Mouse (Mus musculus) liver, embryonic 14.5 days (tissue): ENCODE measurements around the gene Dclre1c. TPM values are rescaled to one million over a fixed set of nuclear protein-coding genes. Genes with fewer than 3 reads are reported as not detected.

Source experiments
- ATAC-seq: fragments of 200-750 bp; cut with Nextera tagmentation; 2 replicates; pipeline ENCODE4 v1.8.0; 2017; ENCODE audit warnings: moderate number of reproducible peaks, mild to moderate bottlenecking, moderate library complexity; ENCODE audit not compliant: insufficient read depth
- DNase-seq, 3 experiments: peaks; one replicate each; pipeline ENCODE4 v3.0.0-alpha.2; 2012 to 2013; ENCODE audit warnings: low read depth in 3 of 3, low spot score in 3 of 3
- H3K27ac ChIP-seq: fragments of 300-500 bp; sonication (generic); 2 replicates; pipeline ENCODE4 v1.5.1; 2014; ENCODE audit warnings: moderate library complexity, mild to moderate bottlenecking, control low read depth, inconsistent platforms
- H3K27me3 ChIP-seq: fragments of 300-500 bp; sonication (generic); 2 replicates; pipeline ENCODE4 v1.6.1; 2014; ENCODE audit warnings: mild to moderate bottlenecking, low read length, moderate library complexity; ENCODE audit not compliant: control insufficient read depth, insufficient read depth
- H3K36me3 ChIP-seq: fragments of 300-500 bp; sonication (generic); replicated peaks from 2 replicates; pipeline ENCODE4 v1.6.1; 2014; ENCODE audit warnings: low read depth; ENCODE audit not compliant: control insufficient read depth, insufficient read depth
- H3K4me1 ChIP-seq, 2 experiments: fragments of 200-500 bp in 1 of 2; fragments of 300-500 bp in 1 of 2; sonication (generic) in 1 of 2; replicated peaks; 2 replicates each; pipeline ENCODE4 v1.6.1; 2012 to 2014; ENCODE audit warnings: antibody characterized with exemption in 1 of 2, inconsistent platforms in 1 of 2, low read length in 1 of 2; ENCODE audit not compliant: control insufficient read depth in 2 of 2, insufficient read depth in 2 of 2
- H3K4me2 ChIP-seq: fragments of 300-500 bp; sonication (generic); 2 replicates; pipeline ENCODE4 v1.6.1; 2014; ENCODE audit warnings: low read depth, mild to moderate bottlenecking, control low read depth, moderate library complexity
- H3K4me3 ChIP-seq, 2 experiments: fragments of 200-500 bp in 1 of 2; fragments of 300-500 bp in 1 of 2; sonication (generic) in 1 of 2; 2 replicates each; pipeline ENCODE4 v1.5.1; 2012 to 2014; ENCODE audit warnings: low read depth in 2 of 2, low read length in 2 of 2, mild to moderate bottlenecking in 2 of 2, control low read depth in 1 of 2, inconsistent platforms in 1 of 2, moderate library complexity in 1 of 2; ENCODE audit not compliant: insufficient read depth in 1 of 2
- H3K9ac ChIP-seq: fragments of 300-500 bp; sonication (generic); replicated peaks from 2 replicates; pipeline ENCODE4 v1.6.1; 2014; ENCODE audit warnings: mild to moderate bottlenecking, control low read depth, moderate library complexity
- H3K9me3 ChIP-seq: fragments of 300-500 bp; sonication (generic); 2 replicates; pipeline ENCODE4 v1.6.1; 2016; ENCODE audit warnings: low read length, mixed read lengths; ENCODE audit not compliant: control insufficient read depth
- CTCF ChIP-seq: IDR thresholded peaks from 2 replicates; pipeline ENCODE4 v1.5.1; 2016; ENCODE audit warnings: antibody characterized with exemption, low read depth, control low read depth
- EP300 ChIP-seq: IDR thresholded peaks from 2 replicates; pipeline ENCODE4 v1.6.1; 2016; ENCODE audit warnings: antibody characterized with exemption, low read depth
- WGBS: fragments of 180-500 bp; shearing (Covaris S2); extraction: QIAGEN DNeasy Blood & Tissue Kit; methylation state at CpG from one replicate; pipeline ENCODE4 v1.1.7; 2014; ENCODE audit not compliant: insufficient replicate concordance; 5-methylcytosine and 5-hydroxymethylcytosine counted together
- polyA plus RNA-seq, 2 experiments: library from polyadenylated mRNA; depleted of rRNA in 1 of 2; stranded (reverse) in 1 of 2; unstranded in 1 of 2; fragments of >200 nt; fragmentation: Nextera tagmentation in 1 of 2; extraction: Ambion mirVana in 1 of 2; gene quantifications; 2 replicates each; pipeline versions ENCODE4 v1.2.1 to v1.2.3; 2012 to 2014

Dclre1c gene
- polyA plus RNA-seq, 2 experiments: 3.0 to 4.6 TPM

GRCm38 (mm10) chr2:3444206-3444605, 20.3 kb downstream of the Dclre1c start:
- no peak overlapping the region for H3K4me2 ChIP-seq
- DNase-seq (no peak), ATAC-seq (no peak)
- no peak overlapping the region for H3K9ac ChIP-seq
- TF ChIP-seq CTCF: no peak
- no peak for TF ChIP-seq EP300
- no peaks in the 10 kb centered on the region for H3K27me3 ChIP-seq
- no peaks in the 10 kb centered on the region for H3K9me3 ChIP-seq
- H3K27ac ChIP-seq: no peak overlapping the region
- no peaks in the 10 kb centered on the region for H3K4me1 ChIP-seq
- no peak overlapping the region for H3K4me3 ChIP-seq
- peaks cover 2% of the 10 kb centered on the region for H3K36me3 ChIP-seq
- 70% methylated on average over 7 of the region's 7 CpGs for WGBS

- TF ChIP-seq CTCF (no peak), EP300 (no peak)
- DNase-seq (no peak), ATAC-seq (no peak)
- Histone ChIP-seq H3K9ac (no peak overlapping the region), H3K9me3 (no peaks in the 10 kb centered on the region), H3K36me3 (peaks cover 2% of the 10 kb centered on the region; the same call in 1 of the 2 replicates), H3K27ac (no peak overlapping the region), H3K4me3 (no peak overlapping the region), H3K4me2 (no peak overlapping the region), H3K27me3 (no peaks in the 10 kb centered on the region), H3K4me1 (no peaks in the 10 kb centered on the region)
- WGBS: 74% methylated on average over 4 of the region's 4 CpGs
Observed at GRCm38 (mm10) chr2:3445984-3446383, 22.1 kb downstream of the Dclre1c start.

DNA sequence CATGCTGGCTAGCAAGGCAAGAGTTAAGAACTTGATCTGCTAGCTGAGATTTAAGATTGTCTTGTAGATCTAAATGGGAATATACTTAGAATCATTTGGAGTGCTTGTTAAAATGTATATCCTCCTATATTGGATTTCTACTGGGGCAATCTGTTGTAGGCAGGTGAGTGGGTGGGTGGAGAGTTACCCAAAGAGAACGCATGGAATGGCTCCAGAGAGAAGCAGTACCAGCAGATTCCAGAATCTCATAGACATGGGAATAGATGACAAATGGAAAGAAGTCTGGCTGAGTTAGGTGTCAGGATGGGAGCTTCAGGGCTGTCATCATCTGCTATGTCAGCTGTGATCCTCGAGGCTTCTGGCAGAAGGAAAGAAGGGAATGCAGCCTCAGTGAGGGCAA, 25.5 kb downstream of the Dclre1c start:
- no peak overlapping the region for H3K27ac ChIP-seq
- ATAC-seq (no peak), DNase-seq (no peak)
- H3K9ac ChIP-seq: no peak overlapping the region
- H3K4me3 ChIP-seq: no peak overlapping the region
- no peak overlapping the region for H3K4me2 ChIP-seq
- H3K4me1 ChIP-seq: no peaks in the 10 kb centered on the region
- H3K36me3 ChIP-seq: peaks cover 5% of the 10 kb centered on the region
- 61% methylated on average over 2 of the region's 2 CpGs for WGBS
- no peaks in the 10 kb centered on the region for H3K9me3 ChIP-seq
- TF ChIP-seq CTCF (no peak), EP300 (no peak)
- H3K27me3 ChIP-seq: no peaks in the 10 kb centered on the region

DNA sequence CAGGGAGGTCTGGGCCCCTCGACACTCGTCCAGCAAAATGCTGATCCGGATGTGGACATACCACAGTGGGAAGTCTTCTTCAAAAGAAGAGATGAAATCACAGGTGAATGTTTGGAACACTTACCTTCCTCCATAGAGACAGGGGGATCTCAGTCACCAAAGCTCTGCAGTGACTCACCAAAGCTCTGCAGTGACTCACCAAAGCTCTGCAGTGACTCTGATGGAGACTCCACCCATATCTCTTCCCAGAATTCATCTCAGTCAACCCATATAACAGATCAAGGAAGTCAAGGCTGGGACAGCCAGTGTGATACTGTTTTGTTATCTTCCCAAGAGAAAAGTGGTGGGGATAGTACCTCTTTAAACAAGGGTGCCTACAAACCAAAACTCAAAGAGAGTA, 29.2 kb downstream of the Dclre1c start:
- H3K36me3 ChIP-seq: peaks cover 11% of the 10 kb centered on the region

DNA sequence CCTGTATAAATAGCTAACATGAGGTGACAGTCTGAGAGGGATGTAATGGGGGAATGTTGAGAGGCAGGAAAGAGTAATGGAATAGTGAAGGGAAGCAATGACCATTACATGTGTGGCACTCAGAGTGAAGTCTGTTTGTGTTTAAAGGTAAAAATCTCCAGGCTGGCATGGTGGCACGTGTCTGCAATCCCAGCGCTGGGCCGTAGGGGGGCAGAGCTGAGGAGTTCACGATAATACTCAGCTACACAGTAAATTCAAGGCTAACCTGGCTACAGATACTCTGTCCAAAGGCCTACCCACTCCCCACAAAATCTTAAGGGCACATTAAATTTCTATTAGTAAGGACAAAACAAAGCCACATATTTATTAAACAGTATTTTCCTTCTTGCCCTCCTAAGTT, 32.7 kb downstream of the Dclre1c start:
- TF ChIP-seq EP300 (no peak), CTCF (peak; percentile 31)
- H3K4me2 ChIP-seq: no peak overlapping the region
- no peak overlapping the region for H3K27ac ChIP-seq
- 81% methylated on average over 4 of the region's 4 CpGs for WGBS
- ATAC-seq: no peak
- H3K27me3 ChIP-seq: no peaks in the 10 kb centered on the region
- no peak overlapping the region for H3K9ac ChIP-seq
- no peak for DNase-seq
- no peaks in the 10 kb centered on the region for H3K4me1 ChIP-seq
- no peak overlapping the region for H3K4me3 ChIP-seq
- H3K36me3 ChIP-seq: peaks cover 17% of the 10 kb centered on the region
- H3K9me3 ChIP-seq: no peaks in the 10 kb centered on the region

More for the DNA sequence above, 29.2 kb downstream of the Dclre1c start:
- Histone ChIP-seq H3K9me3 (no peaks in the 10 kb centered on the region), H3K4me1 (no peaks in the 10 kb centered on the region), H3K4me3 (no peak overlapping the region), H3K9ac (no peak overlapping the region), H3K27ac (no peak overlapping the region), H3K27me3 (no peaks in the 10 kb centered on the region), H3K4me2 (no peak overlapping the region)
- no peak for TF ChIP-seq EP300
- no peak for TF ChIP-seq CTCF
- DNase-seq (no peak), ATAC-seq (no peak)
- 80% methylated on average over 3 of the region's 3 CpGs for WGBS
